Mouse (Mus musculus): Measurements from ENCODE around the gene Sdc4. TPM values are rescaled to one million over a fixed set of nuclear protein-coding genes. Genes with fewer than 3 reads are reported as not detected.

Gene Sdc4
- total and polyA plus RNA-seq, 3 experiments, result 14.7 to 26.0 (median 20.2) TPM

DNA sequence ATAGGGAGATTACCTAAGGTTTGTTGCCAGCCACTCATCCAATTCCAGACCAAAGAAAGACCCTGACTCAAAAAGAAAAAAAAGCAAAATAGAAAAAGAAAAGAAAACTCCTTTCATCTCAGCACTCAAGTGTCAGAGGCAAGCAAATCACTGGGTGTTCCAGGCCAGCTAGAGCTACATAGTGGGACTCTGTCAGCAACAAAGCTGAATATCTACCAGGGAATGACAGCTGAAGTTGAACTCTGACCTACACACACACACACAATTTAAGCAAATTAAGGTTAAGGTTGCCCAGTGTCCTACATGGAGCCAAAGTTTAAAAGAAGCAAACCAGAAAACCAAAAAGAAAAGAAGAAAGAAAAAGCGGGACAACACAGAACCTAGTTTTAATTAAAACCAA, 4.5 kb upstream of the Sdc4 start:
- H3K36me3 ChIP-seq (ENCODE audit: control insufficient read depth, insufficient read depth, low read length), result no peaks in the 10 kb centered on the region

DNA sequence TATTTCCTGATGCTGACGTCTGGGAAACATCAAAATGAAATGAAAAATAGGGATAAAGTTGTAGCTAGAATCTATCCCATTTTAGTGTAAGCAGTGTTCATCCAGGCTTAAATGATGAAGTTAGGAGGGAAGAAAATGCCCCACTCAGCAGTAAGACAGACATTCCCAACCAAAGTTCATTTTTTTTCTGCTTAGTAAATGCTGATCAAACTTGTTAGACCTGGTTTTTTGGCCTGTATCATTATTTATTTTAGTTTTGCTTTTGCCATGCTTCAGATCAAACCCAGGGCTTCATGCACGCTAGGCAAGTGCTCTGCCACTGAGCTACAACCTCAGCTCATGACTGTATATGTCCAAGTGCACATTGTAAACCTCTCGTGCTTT, 2.4 kb upstream of the Sdc4 start:
- no peak overlapping the region for H3K9ac ChIP-seq (ENCODE audit: low read depth, low read length)
- no peak overlapping the region for H3K4me3 ChIP-seq
- no peak overlapping the region for H3K27ac ChIP-seq
- no peak for DNase-seq
- no peaks in the 10 kb centered on the region for H3K36me3 ChIP-seq (ENCODE audit: control insufficient read depth, insufficient read depth, low read length)
- H3K4me1 ChIP-seq (ENCODE audit: control insufficient read depth, insufficient read depth, low read length), result no peaks in the 10 kb centered on the region; the same call in none of the 2 replicates
- WGBS, result 84% methylated on average over 3 of the region's 3 CpGs
- intact Hi-C loops (cut with DNase I), result no loop called here
- H3K27me3 ChIP-seq (ENCODE audit: control insufficient read depth, insufficient read depth, low read length), result no peaks in the 10 kb centered on the region
- TF ChIP-seq EP300 (IDR thresholded peaks at IDR 0.05; ENCODE audit: insufficient read depth, low read depth, low read length) (no peak), CTCF (IDR thresholded peaks at IDR 0.05) (no peak), POLR2A (IDR thresholded peaks at IDR 0.05; ENCODE audit: insufficient read depth, low read depth, low read length) (no peak)
- H3K79me2 ChIP-seq (replicated peaks; ENCODE audit: control insufficient read depth, insufficient read depth, low read length), result no peaks in the 10 kb centered on the region

More for the DNA sequence above, 4.5 kb upstream of the Sdc4 start:
- no peak for DNase-seq
- no peak for TF ChIP-seq EP300 (IDR thresholded peaks at IDR 0.05; ENCODE audit: insufficient read depth, low read depth, low read length)
- no peak for TF ChIP-seq CTCF (IDR thresholded peaks at IDR 0.05)
- no peak for TF ChIP-seq POLR2A (IDR thresholded peaks at IDR 0.05; ENCODE audit: insufficient read depth, low read depth, low read length)
- 82% methylated on average over 1 of the region's 1 CpGs for WGBS
- no peak overlapping the region for H3K27ac ChIP-seq
- no peak overlapping the region for H3K4me3 ChIP-seq
- peaks cover 2% of the 10 kb centered on the region for H3K4me1 ChIP-seq (ENCODE audit: control insufficient read depth, insufficient read depth, low read length)
- H3K27me3 ChIP-seq (ENCODE audit: control insufficient read depth, insufficient read depth, low read length), result no peaks in the 10 kb centered on the region
- no peaks in the 10 kb centered on the region for H3K79me2 ChIP-seq (replicated peaks; ENCODE audit: control insufficient read depth, insufficient read depth, low read length)
- intact Hi-C loops (cut with DNase I), result no loop called here
- H3K9ac ChIP-seq (ENCODE audit: low read depth, low read length), result no peak overlapping the region

DNA sequence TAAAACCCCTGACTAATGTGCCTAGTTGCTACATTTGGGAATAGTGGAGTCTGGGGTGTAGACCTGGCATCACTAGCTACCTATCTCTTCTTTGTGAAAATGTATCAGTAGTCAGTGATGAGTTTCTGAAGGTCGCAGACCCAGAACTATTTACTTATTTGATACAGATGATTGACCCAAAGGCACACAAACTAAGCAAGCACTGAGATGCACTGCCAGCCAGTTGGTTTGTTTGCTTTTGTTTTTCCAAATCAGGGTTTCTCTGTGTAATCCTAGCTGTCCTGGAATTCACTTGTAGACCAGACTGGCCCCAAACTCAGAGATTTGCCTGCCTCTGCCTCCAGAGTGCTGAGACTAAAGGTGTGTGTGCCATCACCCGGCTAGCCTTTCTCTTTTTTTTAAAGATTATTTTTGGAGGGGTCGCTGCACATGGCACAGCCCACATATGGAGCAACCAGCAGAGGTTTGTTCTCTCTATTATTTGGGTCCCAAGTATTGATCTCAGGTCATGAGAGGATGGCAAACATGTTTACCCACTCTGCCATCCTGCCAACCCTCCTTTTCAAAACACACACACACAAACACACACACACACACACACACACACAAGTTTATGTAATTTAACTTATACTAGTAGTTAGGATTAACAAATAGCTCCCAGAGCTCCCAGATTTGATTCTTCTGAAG, 1.9 kb upstream of the Sdc4 start:
- Histone ChIP-seq H3K36me3 (ENCODE audit: control insufficient read depth, insufficient read depth, low read length) (no peaks in the 10 kb centered on the region), H3K4me1 (ENCODE audit: control insufficient read depth, insufficient read depth, low read length) (no peaks in the 10 kb centered on the region; the same call in none of the 2 replicates), H3K4me3 (no peak overlapping the region), H3K27me3 (ENCODE audit: control insufficient read depth, insufficient read depth, low read length) (no peaks in the 10 kb centered on the region), H3K79me2 (replicated peaks; ENCODE audit: control insufficient read depth, insufficient read depth, low read length) (no peaks in the 10 kb centered on the region), H3K27ac (no peak overlapping the region), H3K9ac (ENCODE audit: low read depth, low read length) (no peak overlapping the region)
- TF ChIP-seq CTCF (IDR thresholded peaks at IDR 0.05) (no peak), POLR2A (IDR thresholded peaks at IDR 0.05; ENCODE audit: insufficient read depth, low read depth, low read length) (no peak), EP300 (IDR thresholded peaks at IDR 0.05; ENCODE audit: insufficient read depth, low read depth, low read length) (no peak)
- DNase-seq, result no peak
- intact Hi-C loops (cut with DNase I), result no loop called here
- 79% methylated on average over 3 of the region's 3 CpGs for WGBS

DNA sequence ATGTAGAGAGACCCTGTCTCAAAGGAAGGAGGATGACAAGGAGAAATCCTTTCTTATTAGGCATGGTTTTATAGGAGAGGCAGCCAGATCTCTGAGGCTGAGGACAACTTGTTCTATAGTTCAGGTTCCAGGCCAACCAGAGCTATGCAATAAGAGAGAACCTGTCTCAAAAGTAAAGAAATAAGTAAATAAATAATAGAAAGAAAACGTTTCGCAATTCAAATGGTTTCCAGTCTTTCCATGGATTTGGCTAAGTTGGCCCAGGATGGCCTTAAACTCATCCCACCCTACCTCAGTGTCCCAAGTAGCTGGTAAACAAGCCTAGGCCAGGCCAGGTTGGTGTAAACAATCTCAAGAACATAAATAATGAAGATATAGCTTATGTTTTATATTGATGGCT, 1.0 kb upstream of the Sdc4 start:
- 86% methylated on average over 2 of the region's 2 CpGs for WGBS
- H3K27ac ChIP-seq, result no peak overlapping the region
- no peak for TF ChIP-seq CTCF (IDR thresholded peaks at IDR 0.05)
- no peak for TF ChIP-seq POLR2A (IDR thresholded peaks at IDR 0.05; ENCODE audit: insufficient read depth, low read depth, low read length)
- TF ChIP-seq EP300 (IDR thresholded peaks at IDR 0.05; ENCODE audit: insufficient read depth, low read depth, low read length), result no peak

DNA sequence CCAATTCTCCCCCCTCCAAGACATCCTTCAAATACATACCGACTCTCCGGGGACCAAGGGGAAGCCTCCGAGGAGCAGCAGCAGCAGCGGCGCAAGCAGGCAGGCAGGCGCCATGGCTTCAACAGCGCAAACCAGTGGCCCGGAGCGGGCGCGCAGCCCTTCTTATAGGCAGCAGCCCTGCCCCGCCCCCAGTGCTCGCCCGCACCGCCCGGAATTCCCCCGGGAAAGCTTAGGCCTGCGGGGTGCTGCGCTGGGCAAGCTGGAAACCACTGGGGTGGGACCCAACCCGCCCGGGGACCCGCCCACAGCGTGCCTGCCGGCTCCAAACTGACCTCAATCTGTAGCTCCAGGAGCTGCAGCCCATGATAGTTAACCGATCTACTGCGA, 643 bp downstream of the Sdc4 start:
- Histone ChIP-seq H3K36me3 (ENCODE audit: control insufficient read depth, insufficient read depth, low read length) (no peaks in the 10 kb centered on the region), H3K27me3 (ENCODE audit: control insufficient read depth, insufficient read depth, low read length) (no peaks in the 10 kb centered on the region), H3K9ac (ENCODE audit: low read depth, low read length) (peak overlapping the region; percentile 82), H3K4me1 (ENCODE audit: control insufficient read depth, insufficient read depth, low read length) (peaks cover 3% of the 10 kb centered on the region; the same call in 1 of the 2 replicates), H3K79me2 (replicated peaks; ENCODE audit: control insufficient read depth, insufficient read depth, low read length) (no peaks in the 10 kb centered on the region), H3K27ac (peak overlapping the region; percentile 78), H3K4me3 (peak overlapping the region; percentile 58)
- DNase-seq, result peak; percentile 90 to 91
- intact Hi-C loops (cut with DNase I), result no loop called here
- TF ChIP-seq CTCF (IDR thresholded peaks at IDR 0.05) (peak; percentile 52), EP300 (IDR thresholded peaks at IDR 0.05; ENCODE audit: insufficient read depth, low read depth, low read length) (no peak), POLR2A (IDR thresholded peaks at IDR 0.05; ENCODE audit: insufficient read depth, low read depth, low read length) (peak; percentile 88)
- WGBS, result 1% methylated on average over 26 of the region's 26 CpGs

More for the DNA sequence above, 1.0 kb upstream of the Sdc4 start:
- no peak for DNase-seq
- H3K4me1 ChIP-seq (ENCODE audit: control insufficient read depth, insufficient read depth, low read length), result no peaks in the 10 kb centered on the region; the same call in none of the 2 replicates
- no peak overlapping the region for H3K4me3 ChIP-seq
- no peaks in the 10 kb centered on the region for H3K36me3 ChIP-seq (ENCODE audit: control insufficient read depth, insufficient read depth, low read length)
- intact Hi-C loops (cut with DNase I), result no loop called here
- H3K79me2 ChIP-seq (replicated peaks; ENCODE audit: control insufficient read depth, insufficient read depth, low read length), result no peaks in the 10 kb centered on the region
- H3K9ac ChIP-seq (ENCODE audit: low read depth, low read length), result no peak overlapping the region
- no peaks in the 10 kb centered on the region for H3K27me3 ChIP-seq (ENCODE audit: control insufficient read depth, insufficient read depth, low read length)

DNA sequence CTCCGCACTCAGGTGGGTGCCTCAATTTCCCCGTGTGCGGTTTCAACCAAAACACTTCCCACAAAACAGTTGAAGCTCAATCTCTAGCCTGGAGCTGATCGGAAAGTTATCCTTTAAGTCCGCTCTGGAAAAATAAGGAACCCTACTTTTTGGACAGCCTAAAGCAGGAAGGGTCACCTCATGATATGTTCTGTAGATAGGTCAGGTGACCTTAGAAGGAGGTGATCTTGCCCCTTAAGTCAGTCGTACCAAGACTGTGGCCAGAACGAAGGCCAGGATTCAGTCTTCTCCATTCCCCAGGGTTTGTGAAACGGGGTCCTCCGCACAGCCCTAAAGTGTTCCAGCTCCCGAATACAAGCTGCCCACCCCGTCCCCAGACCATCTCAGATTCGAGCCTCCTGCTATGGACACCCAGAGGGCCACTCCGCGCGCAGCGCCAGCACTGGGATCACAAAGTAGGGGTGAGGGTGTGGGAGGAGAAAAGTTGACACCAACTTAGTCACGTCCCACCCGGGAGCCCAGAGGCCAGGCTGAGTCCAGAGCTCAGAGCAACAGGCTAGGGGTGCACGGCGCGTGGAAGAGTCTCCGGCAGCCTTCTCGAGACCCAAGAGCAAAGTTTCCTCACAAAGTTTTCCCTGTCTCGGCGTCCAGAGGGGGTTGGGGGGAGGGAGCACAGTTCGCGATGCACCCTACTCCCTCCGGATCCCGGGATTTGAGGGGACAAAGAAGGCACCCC, 1.2 kb downstream of the Sdc4 start:
- H3K4me1 ChIP-seq (ENCODE audit: control insufficient read depth, insufficient read depth, low read length), result peaks cover 3% of the 10 kb centered on the region; the same call in 1 of the 2 replicates
- WGBS, result 8% methylated on average over 29 of the region's 29 CpGs
- intact Hi-C loops (cut with DNase I), result no loop called here
- peak overlapping the region; percentile 78 for H3K27ac ChIP-seq
- TF ChIP-seq CTCF (IDR thresholded peaks at IDR 0.05) (no peak), POLR2A (IDR thresholded peaks at IDR 0.05; ENCODE audit: insufficient read depth, low read depth, low read length) (no peak), EP300 (IDR thresholded peaks at IDR 0.05; ENCODE audit: insufficient read depth, low read depth, low read length) (no peak)
- no peaks in the 10 kb centered on the region for H3K27me3 ChIP-seq (ENCODE audit: control insufficient read depth, insufficient read depth, low read length)
- H3K9ac ChIP-seq (ENCODE audit: low read depth, low read length), result peak overlapping the region; percentile 82
- H3K36me3 ChIP-seq (ENCODE audit: control insufficient read depth, insufficient read depth, low read length), result no peaks in the 10 kb centered on the region
- peak overlapping the region; percentile 58 for H3K4me3 ChIP-seq
- no peaks in the 10 kb centered on the region for H3K79me2 ChIP-seq (replicated peaks; ENCODE audit: control insufficient read depth, insufficient read depth, low read length)
- peak; percentile 62 to 71 for DNase-seq

Data from heart, adult 2 months (tissue).